In the genomic region with DNA sequence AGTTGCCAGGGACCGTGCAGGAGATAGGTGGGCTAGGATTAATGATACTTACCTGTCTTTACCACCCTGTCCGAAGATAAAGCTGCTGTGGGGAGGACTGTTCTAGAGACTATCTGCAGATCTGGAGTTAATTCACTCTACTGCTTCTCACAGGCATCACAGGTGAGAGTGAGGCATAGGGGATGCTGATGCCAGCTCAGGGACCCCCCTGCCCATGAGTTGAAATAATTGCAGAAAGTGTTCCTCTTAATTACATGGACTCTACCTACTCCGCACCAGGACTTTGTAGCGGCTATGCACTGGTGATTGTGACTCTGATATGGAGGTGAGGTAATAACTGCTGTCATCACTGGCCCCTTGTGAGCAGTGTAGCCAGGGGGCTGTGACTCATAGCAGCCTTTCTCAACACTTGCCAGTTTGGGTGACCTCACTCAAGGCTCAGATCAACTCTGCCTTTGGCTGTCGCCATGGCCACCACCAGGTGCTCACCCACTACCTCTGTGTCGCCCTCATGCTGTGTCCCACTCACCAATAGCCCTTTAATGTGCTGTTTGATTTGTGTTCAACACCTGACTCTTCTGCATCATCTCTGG, we compare ENCODE assay signal across 9 mouse cellular contexts.
DNase-seq lines count a peak whose midpoint lies in the region; ATAC-seq and TF ChIP-seq lines count a peak whose summit lies in the region.
"Had no signal": no experiment of that assay in that cellular context is flagged by ENCODE, and none has a peak within 500 bp of the region (broad histone marks: within the 10 kb centered on the region; RNA-seq: fewer than 3 reads in every experiment).

No protein-coding gene starts in this region.

- intact Hi-C loops in left cerebral cortex, postnatal 10 days (cut with DNase I) = no loop called here

- H3K27ac ChIP-seq in forebrain, embryonic 12.5 days = no peak overlapping the region
- H3K27ac ChIP-seq in forebrain, embryonic 10.5 days = no peak overlapping the region; the same call in 1 of the 2 replicates
- H3K27ac ChIP-seq in neural tube, embryonic 13.5 days (replicated peaks) = no peak overlapping the region
- H3K27ac ChIP-seq: left cerebral cortex, adult 2 months had no signal

- no peak overlapping the region for H3K9ac ChIP-seq in forebrain, embryonic 12.5 days
- H3K9ac ChIP-seq in neural tube, embryonic 13.5 days = no peak overlapping the region

- 85% methylated on average over 6 of the region's 6 CpGs for WGBS in forebrain, embryonic 12.5 days
- 87% methylated on average over 6 of the region's 6 CpGs for WGBS in forebrain, embryonic 10.5 days
- WGBS in neural tube, embryonic 13.5 days = 83% methylated on average over 6 of the region's 6 CpGs

- TF ChIP-seq POLR2A in myocyte (IDR thresholded peaks at IDR 0.05; ENCODE audit: insufficient read length, low read depth) = no peak

- no peaks in the 10 kb centered on the region for H3K79me2 ChIP-seq in myocyte (ENCODE audit: control insufficient read depth, insufficient read depth)

- no peak for DNase-seq in forebrain, embryonic 10.5 days (ENCODE audit: extremely low spot score, low spot score)
- no peak for DNase-seq in neural tube, embryonic 10.5 days (ENCODE audit: extremely low spot score, low spot score)
- DNase-seq in left cerebral cortex, postnatal 10 days (ENCODE audit: extremely low spot score in 1 of 2, low spot score in 2 of 2) = no peak
- DNase-seq in testis, postnatal 10 days (ENCODE audit: low spot score) = no peak

- no peaks in the 10 kb centered on the region for H3K27me3 ChIP-seq in forebrain, embryonic 12.5 days
- no peaks in the 10 kb centered on the region for H3K27me3 ChIP-seq in forebrain, embryonic 10.5 days (ENCODE audit: poor library complexity, severe bottlenecking)
- no peaks in the 10 kb centered on the region; the same call in 1 of the 2 replicates for H3K27me3 ChIP-seq in neural tube, embryonic 13.5 days
- H3K27me3 ChIP-seq in myocyte (ENCODE audit: control insufficient read depth, insufficient read depth, insufficient read length) = no peaks in the 10 kb centered on the region

- no peak overlapping the region for H3K4me3 ChIP-seq in forebrain, embryonic 12.5 days (replicated peaks)
- no peak overlapping the region for H3K4me3 ChIP-seq in forebrain, embryonic 10.5 days
- H3K4me3 ChIP-seq in neural tube, embryonic 13.5 days = no peak overlapping the region
- no peak overlapping the region for H3K4me3 ChIP-seq in myocyte
- H3K4me3 ChIP-seq: left cerebral cortex, adult 2 months had no signal

- no peaks in the 10 kb centered on the region for H3K36me3 ChIP-seq in forebrain, embryonic 12.5 days (replicated peaks)
- no peaks in the 10 kb centered on the region for H3K36me3 ChIP-seq in forebrain, embryonic 10.5 days (replicated peaks)
- no peaks in the 10 kb centered on the region for H3K36me3 ChIP-seq in neural tube, embryonic 13.5 days
- no peaks in the 10 kb centered on the region for H3K36me3 ChIP-seq in myocyte (ENCODE audit: control insufficient read depth, insufficient read depth)

- no peak overlapping the region for H3ac ChIP-seq in myocyte (ENCODE audit: control insufficient read depth, insufficient read length)

- ATAC-seq in forebrain, embryonic 12.5 days (ENCODE audit: low FRiP score) = peak; percentile 46; the same call in 1 of the 2 replicates
- peak; percentile 68; the same call in 1 of the 2 replicates for ATAC-seq in neural tube, embryonic 13.5 days (ENCODE audit: low read depth)
- peak; percentile 75 for ATAC-seq in granulocyte monocyte progenitor cell, adult 5-6 weeks (replicated peaks; ENCODE audit: poor library complexity, severe bottlenecking)

- H3K9me3 ChIP-seq in forebrain, embryonic 12.5 days = no peaks in the 10 kb centered on the region
- no peaks in the 10 kb centered on the region for H3K9me3 ChIP-seq in forebrain, embryonic 10.5 days
- H3K9me3 ChIP-seq in neural tube, embryonic 13.5 days = no peaks in the 10 kb centered on the region

- H3K4me2 ChIP-seq in forebrain, embryonic 12.5 days = no peak overlapping the region
- H3K4me2 ChIP-seq in neural tube, embryonic 13.5 days = no peak overlapping the region
- H3K4me2 ChIP-seq in myocyte (ENCODE audit: low read depth) = no peak overlapping the region

- H3K4me1 ChIP-seq in forebrain, embryonic 12.5 days = peaks cover 16% of the 10 kb centered on the region
- H3K4me1 ChIP-seq in forebrain, embryonic 10.5 days = peaks cover 29% of the 10 kb centered on the region
- peaks cover 23% of the 10 kb centered on the region for H3K4me1 ChIP-seq in neural tube, embryonic 13.5 days (replicated peaks)

TF ChIP-seq in myocyte, 11 proteins besides CTCF, POLR2A, EP300 and RAD21:
- TF ChIP-seq MAX (IDR thresholded peaks at IDR 0.05; ENCODE audit: low read depth) (no peak), TCF3 (IDR thresholded peaks at IDR 0.05; ENCODE audit: insufficient read length, low read depth) (no peak), MYOD1 (IDR thresholded peaks at IDR 0.05; ENCODE audit: control insufficient read depth in 1 of 3, insufficient read length in 2 of 3, low read depth in 2 of 3) (peak in 2 of 3 experiments; percentile 34 to 45), SRF (IDR thresholded peaks at IDR 0.05; ENCODE audit: control insufficient read depth, insufficient read length, low read depth) (no peak)
